Mouse (Mus musculus) right cerebral cortex, postnatal 14 days (tissue): Measurements from ENCODE around the gene Rin3.
A peak's percentile ranks its signal among the peaks of the same experiment; 100 is the strongest.
"Not testable (repeated sequence)": the region's sequence is repeated elsewhere in the genome, so short reads cannot be mapped to it uniquely, and the experiment has no call there.

ENCODE experiments used
- DNase-seq: peaks from one replicate; pipeline ENCODE4 v3.0.0; 2022

Rin3 gene

DNA sequence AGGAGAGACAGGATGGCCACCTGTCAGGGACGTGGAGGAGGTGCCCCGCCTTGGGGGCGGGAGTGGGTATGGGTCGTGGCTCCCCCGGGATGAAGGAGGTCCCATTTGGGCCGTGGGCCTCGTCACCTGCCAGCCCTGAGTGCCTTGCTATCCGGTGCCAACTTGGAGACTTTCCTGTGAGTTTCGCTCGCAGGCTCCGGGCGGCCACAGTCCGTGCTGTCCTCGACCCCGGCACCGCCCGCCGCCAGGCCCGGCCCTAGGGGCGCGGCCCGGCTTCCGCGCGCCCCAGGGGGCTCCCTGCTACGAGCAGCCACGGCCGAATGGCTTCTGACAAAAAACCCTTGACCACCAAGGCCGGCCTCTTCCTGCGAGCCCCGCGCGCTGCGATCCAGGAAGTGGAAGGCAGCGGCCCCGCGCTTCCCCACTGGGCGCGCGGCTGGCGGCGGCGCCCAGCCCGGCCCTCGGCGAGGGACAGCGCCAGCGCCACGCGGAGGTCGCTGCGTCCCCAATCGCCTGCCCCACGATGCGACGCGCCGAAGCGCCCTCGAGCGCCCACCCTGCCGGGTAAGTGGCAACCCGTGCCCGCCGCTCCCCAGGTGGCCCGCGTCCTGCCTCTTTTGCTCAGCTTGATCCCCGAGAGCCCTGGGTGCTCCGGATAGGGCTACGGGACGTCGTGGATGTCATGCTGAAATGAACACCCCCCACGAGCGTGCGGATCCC, at the start of gene Rin3:
Gene Rin3 (plus strand): TSS at position 286 of the 720 bp plus-strand sequence.
- peak; percentile 25 for DNase-seq

DNA sequence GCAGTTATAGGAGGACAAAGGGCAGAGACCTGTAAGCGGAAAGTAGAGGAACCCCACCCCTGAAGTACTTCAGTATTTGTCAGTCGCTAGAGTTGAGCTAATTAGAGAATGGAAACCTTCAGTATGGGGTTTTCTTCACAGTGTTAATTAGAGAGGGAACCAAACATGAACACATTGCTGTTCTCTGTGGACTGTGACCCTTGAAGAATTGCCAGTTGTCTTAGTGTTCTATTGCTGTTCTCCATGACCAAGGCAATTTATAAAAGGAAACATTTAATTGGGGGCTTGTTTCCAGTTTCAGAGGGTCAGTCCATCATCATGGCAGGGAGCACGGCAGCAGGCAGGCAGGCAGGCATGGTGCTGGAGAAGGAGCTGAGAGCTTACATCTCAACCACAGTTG, 47.3 kb upstream of the Rin3 start:
- DNase-seq: no peak

DNA sequence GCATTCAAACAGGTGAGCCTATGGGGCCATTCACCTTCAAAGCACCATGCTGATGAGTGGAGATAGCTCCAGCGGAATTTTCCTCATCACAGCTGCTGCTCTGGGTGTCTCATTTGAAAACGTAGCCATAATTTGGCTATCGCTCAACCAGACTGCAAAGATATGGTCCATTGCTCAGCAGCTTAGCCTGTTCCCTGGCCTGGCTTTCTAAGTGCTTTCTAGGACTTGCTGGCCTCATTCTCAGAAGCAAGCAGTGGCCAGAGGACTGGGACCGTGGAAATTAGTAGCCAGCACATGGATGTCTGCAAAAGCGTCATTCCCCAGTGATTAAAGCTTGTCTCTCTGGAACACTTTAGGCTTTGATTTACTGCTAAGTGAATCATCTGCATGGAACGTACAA, 46.5 kb upstream of the Rin3 start:
- DNase-seq: no peak

DNA sequence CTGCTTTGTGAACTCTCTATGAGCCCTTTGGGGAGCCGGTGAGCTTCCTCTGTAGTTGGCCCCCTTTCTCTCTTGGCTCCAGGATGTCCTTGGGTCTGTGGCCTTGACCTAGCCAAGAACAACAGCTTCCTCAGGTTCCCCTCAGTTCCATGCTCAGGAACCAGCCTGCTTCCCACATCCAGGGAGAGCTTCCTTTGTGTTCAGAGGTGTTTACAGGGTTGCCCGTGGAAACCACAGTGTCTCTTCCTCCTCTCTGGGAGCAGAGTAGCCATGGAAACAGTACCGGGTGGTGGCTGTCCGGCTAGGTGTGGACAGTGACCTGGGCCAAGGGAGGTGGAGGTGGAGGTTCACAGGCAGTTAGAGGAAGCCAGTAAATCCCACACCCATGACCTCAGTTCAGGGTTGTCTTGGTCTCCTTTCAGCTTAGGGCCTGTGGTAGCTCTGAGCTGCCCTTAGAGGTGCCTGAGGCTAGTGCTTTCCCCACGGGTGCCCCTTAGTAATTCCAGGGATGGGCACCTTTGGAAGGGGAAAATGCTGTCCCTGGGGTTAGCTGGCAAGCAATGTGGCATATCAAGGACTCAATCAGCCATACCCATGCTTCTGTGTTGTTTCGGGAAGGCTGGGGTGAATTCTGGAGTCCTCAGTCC, 40.6 kb upstream of the Rin3 start:
- no peak for DNase-seq

DNA sequence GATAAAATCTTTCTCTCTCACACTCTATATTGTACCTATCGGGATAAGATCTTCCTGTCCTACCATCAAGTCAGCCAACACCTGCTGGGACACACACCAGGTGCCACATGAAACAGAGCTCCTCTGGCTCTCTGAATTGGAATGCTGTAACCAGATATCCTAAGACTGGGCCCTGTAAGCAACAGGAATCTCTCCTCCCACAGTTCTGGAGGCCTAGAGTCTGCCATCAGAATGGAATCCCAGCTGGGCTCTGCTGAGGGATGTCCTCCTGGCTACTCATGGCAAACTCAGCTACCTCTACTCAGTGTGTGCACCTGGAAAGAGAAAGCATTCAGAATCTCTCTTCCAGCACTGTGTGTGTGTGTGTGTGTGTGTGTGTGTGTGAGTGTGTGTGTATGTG, 38.9 kb upstream of the Rin3 start:
- DNase-seq: no peak

DNA sequence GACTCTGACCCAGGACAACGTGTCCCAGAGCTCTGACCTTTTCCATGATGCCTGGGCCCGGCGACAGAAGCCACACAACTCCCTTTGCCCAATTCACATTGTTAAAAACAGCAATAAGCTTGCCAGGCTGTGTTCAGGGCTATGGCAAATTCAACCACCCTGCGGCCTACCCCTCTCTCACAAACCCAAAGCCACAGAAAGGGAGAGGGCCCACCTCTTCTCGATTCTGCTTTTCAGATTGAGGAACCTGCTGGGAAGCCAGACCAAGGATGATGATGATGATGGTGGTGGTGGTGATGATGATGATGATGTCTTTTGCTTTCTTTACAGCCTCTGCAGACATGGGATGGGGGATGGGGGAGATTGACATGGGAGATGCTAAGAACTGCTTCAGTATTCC, 36.6 kb upstream of the Rin3 start:
- DNase-seq: no peak

DNA sequence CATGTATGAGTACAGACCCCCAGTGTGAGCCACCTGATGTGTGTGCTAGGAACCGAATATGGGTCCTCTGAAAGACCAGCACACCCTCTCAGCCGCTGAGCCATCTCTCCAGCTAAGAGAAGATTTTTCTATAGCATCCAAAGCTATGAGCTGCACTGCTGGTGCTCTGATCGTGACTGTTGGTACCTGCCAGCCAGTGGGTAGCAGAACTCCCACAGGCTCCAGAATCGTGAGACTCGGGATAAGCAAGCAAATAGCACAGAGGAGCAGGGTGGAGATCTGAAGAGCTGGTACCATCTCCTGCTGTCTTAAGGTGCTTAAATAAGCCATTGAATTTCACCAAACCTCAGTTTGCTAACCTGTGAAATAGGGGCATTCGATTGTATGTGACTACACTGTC, 34.7 kb upstream of the Rin3 start:
- DNase-seq: no peak

DNA sequence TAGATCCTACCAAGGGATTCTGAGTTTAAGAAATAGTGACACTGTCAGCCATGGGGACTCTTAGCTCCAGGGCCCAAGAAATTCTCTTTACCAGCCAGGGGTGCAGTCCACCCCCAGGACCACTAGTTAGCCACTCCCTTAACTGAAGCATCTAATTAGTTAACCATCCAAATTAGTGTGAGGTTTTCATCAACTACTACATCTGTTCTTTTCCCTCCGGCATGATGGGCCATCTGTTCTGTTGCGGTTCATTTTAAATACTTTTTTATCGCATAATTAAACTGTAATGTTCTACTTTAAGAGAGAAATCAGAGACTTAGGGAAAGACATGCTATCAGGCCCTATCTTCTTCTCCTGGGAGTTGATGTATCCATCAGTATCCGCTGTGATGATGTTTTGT, 32.5 kb upstream of the Rin3 start:
- no peak for DNase-seq

DNA sequence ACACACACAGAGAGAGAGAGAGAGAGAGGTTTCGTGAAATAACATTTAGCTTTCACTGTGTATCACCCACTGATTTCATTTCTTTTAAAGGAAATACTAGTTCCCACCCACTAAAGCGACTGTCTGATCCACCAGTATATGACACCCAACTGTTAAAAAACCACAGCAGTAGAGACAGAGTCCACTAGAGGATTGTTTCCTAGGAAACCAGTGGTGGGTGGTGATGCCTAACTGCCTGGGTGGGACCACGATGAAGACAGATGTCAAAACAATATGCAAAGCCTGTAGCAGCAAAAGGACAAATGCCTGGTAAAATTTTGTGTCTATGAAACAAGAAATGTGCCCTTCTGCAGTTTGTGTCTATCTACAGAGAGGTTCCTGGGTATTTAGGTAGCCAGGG, 31.8 kb upstream of the Rin3 start:
- no peak for DNase-seq

DNA sequence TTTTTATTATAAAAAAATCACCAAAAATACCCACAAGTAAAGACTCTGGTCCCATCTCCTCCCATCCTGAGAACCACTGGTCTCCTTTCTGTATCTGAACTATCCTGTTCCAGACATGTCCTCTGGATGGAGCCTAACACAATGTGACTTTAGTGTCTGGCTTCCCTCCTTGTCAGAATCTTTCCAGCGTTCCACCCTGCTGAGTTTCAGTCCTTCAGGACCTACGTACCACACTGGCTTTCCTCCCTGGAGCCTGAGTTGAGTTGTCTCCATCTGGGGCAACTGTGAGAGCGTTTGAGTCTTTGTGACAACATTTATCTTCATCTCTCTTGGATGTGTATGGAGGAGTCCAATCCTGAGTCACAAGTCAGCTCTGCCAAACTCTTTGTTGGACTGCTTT, 30.9 kb upstream of the Rin3 start:
- DNase-seq: no peak

DNA sequence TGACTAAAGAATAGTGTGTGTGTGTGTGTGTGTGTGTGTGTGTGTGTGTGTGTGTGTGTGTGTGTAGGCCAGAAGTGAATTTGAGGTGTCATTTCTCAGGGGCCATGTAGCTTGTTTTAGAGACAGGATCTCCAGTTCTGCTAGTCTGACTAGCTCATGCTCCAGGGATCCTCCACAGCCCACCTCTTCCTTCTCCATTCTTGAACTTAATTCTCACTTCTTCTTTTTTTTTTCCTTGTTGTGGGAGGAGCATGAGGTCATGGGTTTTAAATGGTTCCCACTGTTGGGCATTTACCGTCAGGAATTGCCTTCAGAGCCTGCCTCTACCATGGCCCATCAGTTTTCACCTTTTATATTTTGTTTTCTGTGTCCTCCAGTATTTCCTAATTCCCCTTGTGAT, 30.3 kb upstream of the Rin3 start:
- no peak for DNase-seq

DNA sequence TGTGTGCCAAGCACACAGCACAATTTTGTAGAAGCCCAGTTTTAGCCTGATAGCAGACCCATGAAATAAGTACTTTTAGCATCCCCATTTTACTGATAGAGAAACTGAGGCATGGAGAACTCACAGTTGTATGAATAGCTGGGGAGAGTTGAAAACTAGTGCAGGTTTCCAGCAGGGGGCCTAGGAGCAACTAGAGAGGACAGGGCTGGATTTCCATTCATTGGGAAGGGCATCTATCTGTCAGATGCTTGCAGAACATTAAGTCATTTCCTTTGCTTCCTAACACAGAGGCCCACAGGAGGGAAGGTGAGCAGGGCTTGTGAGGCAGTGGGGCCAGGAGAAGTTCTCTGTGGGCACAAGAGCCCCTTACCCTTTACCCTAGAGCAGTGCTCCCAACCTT, 27.8 kb upstream of the Rin3 start:
- DNase-seq: no peak

DNA sequence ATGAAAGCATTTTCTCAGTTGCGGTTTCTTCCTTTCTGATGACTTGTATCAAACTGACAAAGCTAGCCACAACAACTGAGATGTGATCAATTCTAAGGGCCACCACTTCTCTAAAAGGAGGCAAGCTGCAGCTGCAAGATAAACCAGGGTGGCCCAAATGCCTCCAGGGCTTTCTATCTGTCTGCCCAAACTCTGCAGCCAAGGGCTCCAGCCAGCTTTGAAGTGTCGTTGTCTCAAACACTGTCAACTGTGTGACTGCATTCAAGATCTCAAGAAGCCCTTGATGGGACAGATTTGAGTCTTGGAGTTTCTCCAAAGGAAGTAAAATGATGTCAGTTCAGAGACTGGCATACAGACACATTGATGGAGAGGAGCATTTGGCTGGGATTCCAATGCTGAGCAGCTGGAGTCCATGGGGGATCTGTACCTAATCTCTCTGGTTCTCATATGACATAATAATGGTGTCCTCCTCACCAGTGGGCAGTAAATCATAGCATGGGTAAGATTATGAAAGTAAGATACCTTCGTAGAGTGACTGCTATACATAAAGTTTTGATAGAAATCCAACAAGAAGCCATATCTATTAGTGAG, 24.2 kb upstream of the Rin3 start:
- no peak for DNase-seq

DNA sequence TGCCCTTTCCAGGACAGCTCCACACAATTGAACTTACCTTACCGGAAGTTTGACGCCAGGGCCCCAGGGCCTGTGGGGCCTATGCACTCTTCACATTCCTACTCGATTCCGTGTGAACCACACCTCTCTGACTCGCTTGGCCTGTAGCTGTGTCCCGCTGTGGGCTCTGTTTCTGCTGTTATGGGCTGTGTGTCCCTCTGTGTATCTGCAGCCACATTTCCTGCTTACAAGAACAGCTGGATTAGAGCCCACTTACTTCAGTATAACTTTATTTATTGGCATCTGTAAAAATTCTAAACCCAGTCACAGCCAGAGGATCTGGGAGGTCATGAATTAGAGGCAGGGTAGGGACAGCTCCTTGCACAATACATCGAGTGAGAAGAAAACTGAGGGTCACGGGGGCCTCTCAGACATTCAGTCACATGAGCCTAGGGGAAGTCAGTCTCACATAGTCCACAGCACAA, 20.9 kb upstream of the Rin3 start:
- no peak for DNase-seq

DNA sequence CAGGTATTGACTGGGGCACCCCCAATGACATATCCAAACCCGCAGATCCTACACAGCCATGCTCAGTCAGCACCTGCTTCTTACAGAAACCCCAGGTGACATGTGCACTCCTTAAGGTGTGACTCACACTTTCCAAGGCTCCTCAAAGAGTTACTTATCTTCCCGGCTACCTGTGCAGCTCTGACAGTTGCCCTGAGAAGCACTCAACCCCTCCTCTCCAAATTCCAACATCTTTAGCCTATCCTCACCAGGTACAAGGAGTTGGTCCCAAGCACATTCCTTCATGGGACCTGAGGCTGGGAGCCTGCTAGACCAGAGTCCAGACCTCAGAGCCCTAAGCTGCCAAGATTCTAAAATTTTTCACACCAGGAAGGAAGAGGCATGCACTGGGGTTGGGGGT, 20.0 kb upstream of the Rin3 start:
- no peak for DNase-seq

DNA sequence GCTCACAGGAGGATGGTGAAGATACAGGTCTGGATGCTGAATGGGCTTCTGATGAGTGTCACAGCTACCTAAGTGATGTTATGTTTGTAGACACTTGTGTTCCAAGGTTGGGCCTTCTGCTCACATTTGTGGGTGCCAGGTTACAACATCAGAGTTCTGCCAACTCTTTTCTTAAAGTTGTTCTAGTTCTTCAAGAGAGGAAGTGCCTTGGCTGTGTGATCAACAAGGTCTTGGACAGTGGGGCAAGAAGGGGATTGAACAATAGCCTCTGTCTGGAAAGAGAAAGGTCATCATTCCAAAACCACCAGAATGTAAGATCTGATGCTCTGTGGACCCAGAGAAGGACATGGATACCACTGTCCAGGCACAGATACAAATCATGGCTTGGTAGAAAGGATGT, 19.6 kb upstream of the Rin3 start:
- DNase-seq: no peak

DNA sequence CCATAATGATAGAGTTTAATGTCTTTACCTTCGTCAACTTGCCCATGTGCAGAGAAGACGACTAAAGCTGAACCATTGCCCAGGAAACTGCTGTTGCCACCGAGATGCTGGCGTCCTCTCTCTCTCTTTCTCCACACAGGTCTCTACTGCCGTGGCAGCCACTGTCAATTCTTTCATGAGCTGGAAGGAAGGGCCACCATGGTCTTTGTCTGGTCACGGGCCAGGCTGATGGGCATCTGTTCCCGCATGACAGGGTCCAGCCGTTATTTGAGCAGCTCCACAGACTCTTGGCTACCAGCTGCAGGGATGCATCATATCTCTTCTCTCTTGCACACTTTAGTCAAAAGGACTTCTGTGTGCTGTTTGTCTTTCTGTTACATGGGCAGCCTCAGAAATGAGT, 16.4 kb upstream of the Rin3 start:
- no peak for DNase-seq

DNA sequence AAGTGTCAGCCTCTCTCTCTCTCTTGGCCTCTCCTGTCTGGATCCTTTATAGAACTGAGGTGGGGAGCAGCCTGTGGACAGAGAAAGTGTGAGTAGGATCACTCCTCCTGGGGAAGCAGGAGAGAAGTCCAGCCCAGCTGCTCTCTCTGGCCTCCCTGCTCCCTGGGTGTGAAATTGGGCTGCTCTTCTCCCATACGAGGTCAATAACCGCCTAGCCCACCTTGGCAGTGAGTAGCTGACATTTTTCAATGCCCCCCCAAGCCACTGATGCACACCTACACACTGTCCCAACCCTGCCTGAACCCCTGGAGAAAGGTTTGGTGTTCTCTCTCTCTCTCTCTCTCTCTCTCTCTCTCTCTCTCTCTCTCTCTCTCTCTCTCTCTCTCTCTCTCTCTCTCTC, 13.7 kb upstream of the Rin3 start:
- no peak for DNase-seq

DNA sequence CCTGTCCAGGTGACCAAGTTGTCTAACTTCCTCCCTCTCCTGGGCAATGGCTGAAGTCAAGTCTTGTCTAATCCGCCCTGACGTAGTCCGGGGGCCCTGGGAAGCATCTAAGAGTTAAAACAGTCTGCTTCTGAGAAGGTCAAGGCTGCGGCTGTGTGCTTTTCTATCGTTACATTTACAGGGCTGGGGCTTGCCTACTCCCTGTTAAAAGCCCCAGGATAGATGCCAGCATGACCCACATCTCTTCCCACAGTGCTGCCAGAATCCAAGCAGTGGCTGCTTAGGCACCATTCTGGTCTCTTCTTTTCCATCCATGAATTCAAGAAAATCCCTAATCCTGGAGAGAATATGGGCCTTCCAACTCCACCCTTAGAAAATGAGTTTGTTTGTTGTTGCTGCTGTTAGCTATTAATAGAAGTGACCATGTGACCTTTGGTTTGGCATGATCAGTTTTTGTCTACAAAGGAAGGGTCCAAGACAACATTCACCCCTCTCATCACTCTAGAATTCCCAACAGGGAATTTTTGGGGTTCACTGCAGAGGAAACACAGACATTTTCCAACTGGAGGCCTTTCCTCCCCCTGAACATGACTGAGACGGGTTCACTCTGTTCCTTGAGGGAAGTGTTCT, 12.0 kb upstream of the Rin3 start:
- DNase-seq: no peak

DNA sequence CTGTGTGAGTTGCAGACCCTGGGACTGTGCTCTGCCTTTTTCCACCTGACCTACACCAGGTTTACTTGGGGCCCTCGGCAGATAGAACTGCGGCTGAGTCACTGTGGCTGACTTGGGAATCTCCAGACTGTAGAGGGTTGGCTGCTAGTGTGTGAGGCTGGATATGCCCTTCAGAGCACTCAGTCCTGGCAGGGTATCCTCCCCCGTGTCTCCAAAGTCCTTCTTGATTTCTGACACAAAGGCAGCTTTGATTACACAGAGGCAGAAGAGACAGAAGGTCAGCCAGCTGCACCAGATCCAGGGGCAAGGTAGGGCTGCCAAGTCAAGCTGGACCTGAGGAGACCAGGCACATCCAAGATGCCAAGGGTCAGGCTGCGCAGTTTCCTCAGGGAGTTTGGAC, 11.4 kb upstream of the Rin3 start:
- no peak for DNase-seq

DNA sequence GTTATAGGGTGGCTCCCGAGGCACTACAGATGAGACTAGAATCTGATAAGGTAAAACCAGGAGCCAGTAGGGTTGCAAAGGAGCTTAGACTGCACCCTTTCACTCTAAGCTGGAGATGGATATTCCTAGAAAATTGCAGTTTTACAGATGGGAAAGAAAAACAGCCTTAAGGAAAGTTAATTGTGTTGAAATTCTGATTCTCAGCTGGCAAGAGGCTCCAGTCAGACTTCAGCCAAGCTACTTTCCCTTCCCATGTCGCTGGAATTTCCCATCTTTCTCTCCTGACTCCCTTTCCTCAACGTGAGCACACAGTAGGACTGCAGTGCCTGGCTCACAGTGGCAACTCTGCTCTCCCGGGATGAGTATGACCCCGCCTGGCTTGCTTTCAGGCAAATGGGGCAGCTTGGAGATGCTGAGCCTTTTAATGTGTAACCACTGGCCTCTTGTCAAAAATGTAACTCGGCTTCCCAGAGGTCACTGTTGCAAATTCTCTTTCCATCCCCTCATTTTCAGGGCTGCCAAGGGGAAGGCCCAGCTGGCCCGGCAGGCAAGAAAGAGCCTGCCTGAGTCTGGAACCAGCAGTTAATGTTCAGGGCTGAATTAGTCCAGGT, 6.9 kb upstream of the Rin3 start:
- no peak for DNase-seq

DNA sequence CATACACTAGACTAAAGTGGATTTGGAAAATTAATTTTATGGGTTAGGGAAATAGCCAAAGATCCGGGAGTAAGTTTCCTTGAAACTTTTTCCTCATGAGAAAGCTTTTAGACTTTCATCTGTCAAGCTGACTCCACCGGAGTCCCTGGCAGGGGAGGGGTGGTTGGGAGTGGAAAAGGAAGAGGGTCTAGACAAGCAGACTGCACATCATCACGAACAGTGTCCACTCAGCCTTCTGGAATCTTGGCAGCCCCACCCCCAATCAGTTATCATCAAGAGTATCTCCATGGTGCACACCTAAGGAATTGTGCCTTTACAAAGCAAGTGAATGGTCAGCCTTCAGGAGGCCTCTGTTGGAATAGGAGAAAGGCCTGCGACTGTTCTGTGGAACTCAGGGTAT, 2.6 kb upstream of the Rin3 start:
- not testable (repeated sequence) for DNase-seq

DNA sequence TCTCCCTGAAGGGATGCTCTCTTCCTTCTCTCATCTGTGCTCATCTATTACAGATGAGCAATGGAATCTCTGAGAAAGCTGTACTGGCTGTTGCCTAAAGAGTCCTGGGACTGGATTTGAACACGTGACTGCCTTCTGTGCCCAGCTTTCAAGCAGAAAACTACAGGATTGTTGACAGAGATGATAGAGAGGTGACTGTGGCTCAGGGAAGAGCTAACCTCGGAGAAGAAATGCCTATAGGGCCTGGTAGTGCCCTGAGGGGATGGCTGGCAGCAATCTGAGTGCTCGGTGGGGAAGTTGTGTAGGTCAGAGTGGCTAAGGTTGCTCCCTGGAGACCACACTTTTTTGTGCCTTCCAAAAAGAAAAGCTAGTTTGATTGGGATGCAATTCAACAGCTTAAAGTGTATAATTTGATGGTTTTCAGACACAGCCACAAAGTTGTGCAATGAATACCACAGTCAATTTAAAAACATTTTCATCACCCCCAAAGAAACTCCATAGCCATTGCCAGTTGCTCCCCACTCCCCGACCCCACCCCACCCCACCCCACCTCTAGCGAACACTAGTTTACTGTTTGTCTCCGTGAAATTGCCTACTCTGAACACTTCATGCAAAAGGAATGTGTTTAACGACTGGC, 1.9 kb upstream of the Rin3 start:
- no peak for DNase-seq
